Mouse (Mus musculus): ENCODE measurements around the gene Hist1h4d. TPM values are rescaled to one million over a fixed set of nuclear protein-coding genes. Genes with fewer than 3 reads are reported as not detected.
"Not testable (repeated sequence)": the region's sequence is repeated elsewhere in the genome, so short reads cannot be mapped to it uniquely, and the experiment has no call there.

Gene Hist1h4d
- polyA plus RNA-seq, 1 experiment from 2014 or later = 51.7 TPM

DNA sequence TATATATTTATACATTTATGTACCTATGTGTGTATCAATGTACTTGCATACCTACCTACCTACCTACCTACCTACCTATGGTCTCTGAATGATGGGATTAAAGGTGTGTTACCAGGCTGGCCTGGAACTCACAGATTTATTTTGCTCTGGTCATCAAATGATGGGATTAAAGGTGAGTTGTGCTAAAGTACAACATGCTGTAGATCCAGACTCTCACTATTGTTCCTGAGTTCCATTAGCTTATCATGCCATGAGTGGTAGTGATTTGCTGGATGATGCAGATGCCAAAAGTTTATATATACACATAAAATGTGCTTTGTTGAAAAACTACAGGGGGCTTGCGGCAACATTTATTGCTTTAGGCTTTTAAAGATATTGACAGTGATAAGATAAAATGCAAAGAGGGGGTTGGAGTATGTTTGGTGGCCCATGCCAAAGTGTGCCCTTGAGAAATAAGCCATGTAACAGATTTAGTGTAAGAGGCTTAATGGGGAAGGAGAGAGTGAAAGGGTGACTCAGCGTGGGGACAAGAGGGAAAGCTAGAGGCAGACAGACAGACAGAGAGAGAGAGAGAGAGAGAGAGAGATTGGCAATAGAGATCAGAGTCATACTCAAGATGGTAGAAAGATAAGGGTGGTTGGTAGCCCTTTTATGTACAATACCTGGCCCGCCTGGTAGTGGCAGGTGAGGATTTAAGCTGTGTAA lies 44.2 kb upstream of the Hist1h4d start:
- Histone ChIP-seq H3K27me3 (ENCODE audit: control insufficient read depth, insufficient read depth, low read length) (no peaks in the 10 kb centered on the region), H3K4me3 (ENCODE audit: low read depth, low read length) (no peak overlapping the region), H3K9me3 (replicated peaks; ENCODE audit: control insufficient read depth, low read length) (no peaks in the 10 kb centered on the region), H3K4me2 (peak overlapping the region; percentile 30), H3K4me1 (ENCODE audit: control insufficient read depth, insufficient read depth, low read length) (peaks cover 12% of the 10 kb centered on the region), H3K9ac (ENCODE audit: low read depth, low read length) (0 out of 2 replicates have a peak overlapping the region, but pooled peaks have one; percentile 7), H3K36me3 (ENCODE audit: control insufficient read depth, insufficient read depth, low read length) (no peaks in the 10 kb centered on the region), H3K27ac (ENCODE audit: low read depth, low read length) (no peak overlapping the region)
- ATAC-seq (replicated peaks; ENCODE audit: insufficient number of reproducible peaks, low FRiP score, low TSS enrichment) = no peak
- 84% methylated on average over 3 of the region's 3 CpGs for WGBS (ENCODE audit: insufficient replicate concordance)

DNA sequence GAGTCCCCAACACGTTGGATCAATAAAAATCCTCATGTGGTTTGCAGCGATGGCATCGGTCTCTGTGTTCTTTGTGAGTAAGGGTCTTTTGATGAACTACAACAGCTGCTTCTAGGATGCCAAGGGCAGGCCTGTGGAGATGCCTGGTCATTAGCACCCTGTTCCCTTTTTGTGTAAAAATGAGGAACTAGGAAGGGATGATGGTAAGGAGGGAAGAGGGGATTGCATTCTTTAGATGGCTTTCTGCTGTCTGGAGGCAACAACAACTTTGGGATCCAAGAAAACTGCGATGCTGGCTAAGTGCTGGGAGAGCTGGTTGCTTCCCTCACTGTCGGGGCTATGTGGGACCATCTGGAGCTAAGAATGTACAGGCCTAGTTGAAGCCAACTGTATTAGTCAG lies 43.1 kb upstream of the Hist1h4d start:
- H3K4me3 ChIP-seq (ENCODE audit: low read depth, low read length) = no peak overlapping the region
- H3K9me3 ChIP-seq (replicated peaks; ENCODE audit: control insufficient read depth, low read length) = no peaks in the 10 kb centered on the region
- H3K4me2 ChIP-seq = no peak overlapping the region
- WGBS (ENCODE audit: insufficient replicate concordance) = 80% methylated on average over 5 of the region's 5 CpGs
- no peaks in the 10 kb centered on the region for H3K27me3 ChIP-seq (ENCODE audit: control insufficient read depth, insufficient read depth, low read length)
- ATAC-seq (replicated peaks; ENCODE audit: insufficient number of reproducible peaks, low FRiP score, low TSS enrichment) = no peak
- 0 out of 2 replicates have a peak, but pooled peaks cover 6% of the 10 kb centered on the region for H3K4me1 ChIP-seq (ENCODE audit: control insufficient read depth, insufficient read depth, low read length)
- H3K9ac ChIP-seq (ENCODE audit: low read depth, low read length) = no peak overlapping the region
- no peaks in the 10 kb centered on the region for H3K36me3 ChIP-seq (ENCODE audit: control insufficient read depth, insufficient read depth, low read length)
- no peak overlapping the region for H3K27ac ChIP-seq (ENCODE audit: low read depth, low read length)

DNA sequence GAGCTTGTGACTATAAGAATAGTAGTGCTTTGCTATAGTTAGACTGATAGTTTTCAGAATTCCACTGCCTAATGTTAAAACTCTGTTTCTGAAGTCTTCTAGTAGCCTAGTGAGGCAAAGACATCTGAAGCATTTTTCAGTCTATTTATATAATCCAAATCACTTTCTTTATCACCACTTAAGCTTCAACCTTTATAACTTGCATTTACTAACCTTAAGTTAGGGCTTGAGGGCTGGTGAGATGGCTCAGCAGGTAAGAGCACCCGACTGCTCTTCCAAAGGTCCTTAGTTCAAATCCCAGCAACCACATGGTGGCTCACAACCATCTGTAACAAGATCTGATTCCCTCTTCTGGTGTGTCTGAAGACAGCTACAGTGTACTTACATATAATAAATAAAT lies 41.6 kb upstream of the Hist1h4d start:
- H3K36me3 ChIP-seq (ENCODE audit: control insufficient read depth, insufficient read depth, low read length); H3K9ac ChIP-seq (ENCODE audit: low read depth, low read length); H3K27me3 ChIP-seq (ENCODE audit: control insufficient read depth, insufficient read depth, low read length); H3K27ac ChIP-seq (ENCODE audit: low read depth, low read length); H3K4me3 ChIP-seq (ENCODE audit: low read depth, low read length); H3K4me2 ChIP-seq; H3K4me1 ChIP-seq (ENCODE audit: control insufficient read depth, insufficient read depth, low read length); ATAC-seq (replicated peaks; ENCODE audit: insufficient number of reproducible peaks, low FRiP score, low TSS enrichment); H3K9me3 ChIP-seq (replicated peaks; ENCODE audit: control insufficient read depth, low read length): not testable (repeated sequence)
- WGBS (ENCODE audit: insufficient replicate concordance) = 59% methylated on average over 1 of the region's 1 CpGs

DNA sequence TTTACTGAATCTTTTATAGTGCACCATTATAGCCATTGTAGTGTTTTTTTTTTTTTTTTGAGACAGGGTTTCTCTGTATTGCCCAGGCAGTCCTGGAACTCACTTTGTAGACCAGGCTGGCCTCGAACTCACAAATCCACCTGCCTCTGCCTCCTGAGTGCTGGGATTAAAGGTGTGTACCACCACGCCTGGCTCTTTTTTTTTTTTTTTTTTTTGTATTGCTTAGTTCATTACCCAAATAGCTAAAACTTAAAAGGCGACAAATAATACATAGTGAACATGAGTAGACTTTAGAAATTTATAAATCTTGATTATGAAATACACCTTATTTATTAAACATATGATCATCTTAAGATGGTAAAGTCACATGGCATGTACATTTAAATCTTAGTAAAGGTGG lies 39.9 kb upstream of the Hist1h4d start:
- 90% methylated on average over 3 of the region's 3 CpGs for WGBS (ENCODE audit: insufficient replicate concordance)
- no peak for ATAC-seq (replicated peaks; ENCODE audit: insufficient number of reproducible peaks, low FRiP score, low TSS enrichment)
- H3K4me1 ChIP-seq (ENCODE audit: control insufficient read depth, insufficient read depth, low read length) = 0 out of 2 replicates have a peak, but pooled peaks cover under 1% of the 10 kb centered on the region
- H3K36me3 ChIP-seq (ENCODE audit: control insufficient read depth, insufficient read depth, low read length) = no peaks in the 10 kb centered on the region
- no peak overlapping the region for H3K4me2 ChIP-seq
- H3K27me3 ChIP-seq (ENCODE audit: control insufficient read depth, insufficient read depth, low read length) = no peaks in the 10 kb centered on the region
- no peak overlapping the region for H3K9ac ChIP-seq (ENCODE audit: low read depth, low read length)
- no peaks in the 10 kb centered on the region for H3K9me3 ChIP-seq (replicated peaks; ENCODE audit: control insufficient read depth, low read length)
- no peak overlapping the region for H3K4me3 ChIP-seq (ENCODE audit: low read depth, low read length)
- H3K27ac ChIP-seq (ENCODE audit: low read depth, low read length) = no peak overlapping the region

DNA sequence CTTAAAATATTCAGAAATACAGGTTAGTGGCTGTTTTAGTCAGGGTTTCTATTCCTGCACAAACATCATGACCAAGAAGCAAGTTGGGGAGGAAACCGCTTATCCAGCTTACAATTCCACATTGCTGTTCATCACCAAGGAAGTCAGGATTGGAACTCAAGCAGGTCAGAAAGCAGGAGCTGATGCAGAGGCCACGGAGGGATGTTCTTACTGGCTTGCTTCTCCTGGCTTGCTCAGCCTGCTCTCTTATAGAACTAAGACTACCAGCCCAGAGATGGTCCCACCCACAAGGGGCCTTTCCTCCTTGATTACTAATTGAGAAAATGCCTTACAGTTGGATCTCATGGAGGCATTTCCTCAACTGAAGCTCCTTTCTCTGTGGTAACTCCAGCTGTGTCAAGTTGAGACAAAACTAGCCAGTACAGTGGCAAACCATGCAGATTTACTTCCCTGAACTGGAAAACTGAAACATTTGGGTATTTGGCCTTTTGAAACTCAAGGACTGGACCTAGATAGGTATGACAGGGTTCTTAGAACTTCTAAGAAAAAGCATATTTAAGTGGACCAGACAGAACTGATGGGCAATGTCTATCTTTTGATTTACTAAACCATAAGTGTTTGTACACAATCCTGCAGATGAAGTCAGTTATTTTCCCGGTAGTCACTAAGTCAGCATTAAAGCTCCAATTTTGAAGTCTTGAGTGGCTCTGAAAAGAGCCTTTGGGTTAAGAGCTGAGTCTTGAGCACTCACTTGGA lies 39.0 kb upstream of the Hist1h4d start:
- H3K4me3 ChIP-seq (ENCODE audit: low read depth, low read length) = peak overlapping the region; percentile 50
- H3K4me2 ChIP-seq = peak overlapping the region; percentile 64
- not testable (repeated sequence) for H3K36me3 ChIP-seq (ENCODE audit: control insufficient read depth, insufficient read depth, low read length); H3K4me1 ChIP-seq (ENCODE audit: control insufficient read depth, insufficient read depth, low read length); H3K27me3 ChIP-seq (ENCODE audit: control insufficient read depth, insufficient read depth, low read length); ATAC-seq (replicated peaks; ENCODE audit: insufficient number of reproducible peaks, low FRiP score, low TSS enrichment); H3K9me3 ChIP-seq (replicated peaks; ENCODE audit: control insufficient read depth, low read length)
- WGBS (ENCODE audit: insufficient replicate concordance) = 7% methylated on average over 3 of the region's 3 CpGs
- H3K27ac ChIP-seq (ENCODE audit: low read depth, low read length) = peak overlapping the region; percentile 74
- H3K9ac ChIP-seq (ENCODE audit: low read depth, low read length) = peak overlapping the region; percentile 64

DNA sequence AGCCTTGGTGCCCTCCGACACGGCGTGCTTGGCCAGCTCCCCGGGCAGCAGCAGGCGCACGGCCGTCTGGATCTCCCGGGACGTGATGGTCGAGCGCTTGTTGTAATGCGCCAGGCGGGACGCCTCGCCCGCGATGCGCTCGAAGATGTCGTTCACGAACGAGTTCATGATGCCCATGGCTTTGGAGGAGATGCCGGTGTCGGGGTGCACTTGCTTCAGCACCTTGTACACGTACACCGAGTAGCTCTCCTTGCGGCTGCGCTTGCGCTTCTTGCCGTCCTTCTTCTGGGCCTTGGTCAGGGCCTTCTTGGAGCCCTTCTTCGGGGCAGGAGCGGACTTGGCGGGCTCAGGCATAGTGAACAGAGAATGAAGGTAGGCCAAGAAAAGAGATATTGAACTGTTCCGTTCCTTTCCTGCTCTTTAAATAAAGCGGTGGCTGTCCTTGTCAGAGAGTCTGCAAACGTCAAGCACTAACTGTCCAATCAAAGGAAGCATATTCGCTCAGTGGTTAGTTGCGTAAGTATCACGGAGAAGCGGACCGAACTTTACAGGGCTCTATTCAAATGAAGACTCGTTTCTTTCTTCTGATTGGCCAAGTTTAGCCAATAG lies 38.3 kb upstream of the Hist1h4d start, which contains the start of gene Hist1h2bh:
Hist1h2bh (minus strand) TSS at position 394 of the 609 bp plus-strand sequence.
- peak within 1 kb of the TSS; percentile 51 for H3K4me3 ChIP-seq (ENCODE audit: low read depth, low read length)

DNA sequence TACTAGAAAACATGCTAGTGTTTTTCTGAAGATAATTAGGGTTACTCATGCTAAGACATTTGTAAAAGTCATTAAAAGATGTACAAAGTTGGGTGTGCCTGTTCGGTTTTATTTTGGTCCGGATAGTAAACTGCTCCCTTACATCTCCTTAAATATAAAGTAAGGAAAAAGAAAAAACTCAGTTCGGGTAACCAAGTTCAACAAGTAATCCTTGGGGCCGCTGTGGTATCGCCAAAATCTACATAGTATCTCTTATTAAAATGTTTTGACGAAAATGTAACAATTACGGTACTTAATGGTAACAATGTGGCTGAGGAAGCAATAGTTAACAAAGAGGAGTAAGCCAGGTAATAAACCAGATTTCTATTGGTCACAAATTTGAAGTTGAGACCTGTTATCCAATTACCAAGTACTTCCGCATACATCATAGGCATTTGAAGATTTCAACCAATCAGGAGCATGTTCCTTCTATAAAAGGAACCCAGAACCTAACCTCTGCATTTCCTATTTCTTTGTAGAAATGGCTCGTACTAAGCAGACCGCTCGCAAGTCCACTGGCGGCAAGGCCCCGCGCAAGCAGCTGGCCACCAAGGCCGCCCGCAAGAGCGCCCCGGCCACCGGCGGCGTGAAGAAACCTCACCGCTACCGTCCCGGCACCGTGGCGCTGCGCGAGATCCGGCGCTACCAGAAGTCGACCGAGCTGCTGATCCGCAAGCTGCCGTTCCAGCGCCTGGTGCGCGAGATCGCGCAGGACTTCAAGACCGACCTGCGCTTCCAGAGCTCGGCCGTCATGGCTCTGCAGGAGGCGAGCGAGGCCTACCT lies 37.2 kb upstream of the Hist1h4d start, which contains the start of gene Hist1h3f:
Hist1h3f (plus strand) TSS at position 88 of the 822 bp plus-strand sequence.
- no peaks in the 10 kb centered on the region for H3K9me3 ChIP-seq (replicated peaks; ENCODE audit: control insufficient read depth, low read length)
- peak within 1 kb of the TSS; percentile 80 for H3K4me2 ChIP-seq
- H3K27ac ChIP-seq (ENCODE audit: low read depth, low read length) = peak within 1 kb of the TSS; percentile 96
- H3K4me3 ChIP-seq (ENCODE audit: low read depth, low read length) = peak within 1 kb of the TSS; percentile 51
- H3K36me3 ChIP-seq (ENCODE audit: control insufficient read depth, insufficient read depth, low read length) = no peaks in the 10 kb centered on the region
- peak; percentile 95 for ATAC-seq (replicated peaks; ENCODE audit: insufficient number of reproducible peaks, low FRiP score, low TSS enrichment)
- no peaks in the 10 kb centered on the region for H3K27me3 ChIP-seq (ENCODE audit: control insufficient read depth, insufficient read depth, low read length)
- under 1% methylated on average over 30 of the region's 45 CpGs for WGBS (ENCODE audit: insufficient replicate concordance)
- peak within 1 kb of the TSS; percentile 71 for H3K9ac ChIP-seq (ENCODE audit: low read depth, low read length)
- H3K4me1 ChIP-seq (ENCODE audit: control insufficient read depth, insufficient read depth, low read length) = no peaks in the 10 kb centered on the region

More for the DNA sequence above, 38.3 kb upstream of the Hist1h4d start, which contains the start of gene Hist1h2bh:
- H3K36me3 ChIP-seq (ENCODE audit: control insufficient read depth, insufficient read depth, low read length); H3K27me3 ChIP-seq (ENCODE audit: control insufficient read depth, insufficient read depth, low read length); H3K9me3 ChIP-seq (replicated peaks; ENCODE audit: control insufficient read depth, low read length); H3K4me1 ChIP-seq (ENCODE audit: control insufficient read depth, insufficient read depth, low read length): not testable (repeated sequence)
- H3K9ac ChIP-seq (ENCODE audit: low read depth, low read length) = peak within 1 kb of the TSS; percentile 64
- peak; percentile 89 for ATAC-seq (replicated peaks; ENCODE audit: insufficient number of reproducible peaks, low FRiP score, low TSS enrichment)
- peak within 1 kb of the TSS; percentile 96 for H3K27ac ChIP-seq (ENCODE audit: low read depth, low read length)
- under 1% methylated on average over 25 of the region's 42 CpGs for WGBS (ENCODE audit: insufficient replicate concordance)
- H3K4me2 ChIP-seq = peak within 1 kb of the TSS; percentile 80

DNA sequence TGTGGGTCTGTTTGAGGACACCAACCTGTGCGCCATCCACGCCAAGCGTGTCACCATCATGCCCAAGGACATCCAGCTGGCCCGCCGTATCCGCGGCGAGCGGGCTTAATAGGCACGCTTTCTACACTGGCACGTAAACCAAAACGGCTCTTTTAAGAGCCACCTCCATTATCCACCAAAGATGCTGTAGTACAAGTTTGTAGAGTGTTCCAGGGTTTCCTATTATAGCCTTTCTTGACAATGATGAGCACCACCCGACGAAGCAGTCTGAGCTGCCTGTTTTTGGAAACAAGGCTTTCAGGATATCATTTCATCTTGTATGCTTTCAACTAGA lies 36.6 kb upstream of the Hist1h4d start:
- not testable (repeated sequence) for ATAC-seq (replicated peaks; ENCODE audit: insufficient number of reproducible peaks, low FRiP score, low TSS enrichment); H3K36me3 ChIP-seq (ENCODE audit: control insufficient read depth, insufficient read depth, low read length); H3K27me3 ChIP-seq (ENCODE audit: control insufficient read depth, insufficient read depth, low read length); H3K9me3 ChIP-seq (replicated peaks; ENCODE audit: control insufficient read depth, low read length); H3K4me1 ChIP-seq (ENCODE audit: control insufficient read depth, insufficient read depth, low read length); H3K9ac ChIP-seq (ENCODE audit: low read depth, low read length)
- WGBS (ENCODE audit: insufficient replicate concordance) = 0% methylated on average over 11 of the region's 14 CpGs
- peak overlapping the region; percentile 80 for H3K4me2 ChIP-seq
- peak overlapping the region; percentile 51 for H3K4me3 ChIP-seq (ENCODE audit: low read depth, low read length)
- peak overlapping the region; percentile 57; the same call in 1 of the 2 replicates for H3K27ac ChIP-seq (ENCODE audit: low read depth, low read length)

Data from heart, embryonic 11.5 days (tissue).